In the genomic region with DNA sequence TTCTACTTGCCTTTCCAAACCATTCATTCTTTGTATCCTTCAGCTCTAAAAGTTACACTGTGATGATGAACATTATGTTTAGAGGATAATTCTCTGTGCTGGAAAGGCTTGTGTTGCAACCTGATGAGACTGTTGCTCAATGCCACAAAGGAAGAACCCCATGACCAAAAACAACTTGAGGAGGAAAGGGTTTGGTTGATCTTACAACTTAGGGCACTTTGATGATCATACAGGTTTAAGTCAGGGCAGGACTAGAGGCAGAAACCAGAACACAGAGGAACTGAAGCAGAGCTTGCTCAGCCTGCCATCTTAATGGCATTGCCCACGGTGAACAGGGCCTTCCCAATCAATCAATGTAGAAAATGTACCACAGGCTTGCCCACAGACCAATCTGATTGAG, we compare ENCODE assay signal across 42 mouse cellular contexts. TPM values are rescaled to one million over a fixed set of nuclear protein-coding genes. Genes with fewer than 3 reads are reported as not detected.
"Had no signal": no experiment of that assay in that cellular context is flagged by ENCODE, and none has a peak within 500 bp of the region (broad histone marks: within the 10 kb centered on the region; RNA-seq: fewer than 3 reads in every experiment).

No protein-coding gene starts in this region.

- H3K27me3 ChIP-seq: heart, embryonic 12.5 days; hindbrain, embryonic 12.5 days; intestine, embryonic 15.5 days; limb, embryonic 12.5 days; liver, embryonic 13.5 days; liver, embryonic 15.5 days had no signal

- DNase-seq: gastrocnemius, adult 2 months; gastrocnemius, postnatal 14 days; gastrocnemius, postnatal 36 days; heart, adult 18-20 months; heart, postnatal 10 days; heart, postnatal 4 days; kidney, adult 18-20 months; kidney, adult 8-10 months; kidney, postnatal 14 days; kidney, postnatal 36 days; liver; liver, embryonic 13.5 days had no signal

- H3K4me1 ChIP-seq: heart, embryonic 10.5 days; heart, embryonic 12.5 days; hindbrain, embryonic 10.5 days; hindbrain, embryonic 12.5 days; intestine, embryonic 15.5 days; limb, embryonic 10.5 days; limb, embryonic 12.5 days; liver, embryonic 13.5 days; liver, embryonic 15.5 days had no signal

- H3K4me2 ChIP-seq: heart, embryonic 12.5 days; hindbrain, embryonic 12.5 days; hindbrain, embryonic 14.5 days; intestine, embryonic 15.5 days; limb, embryonic 12.5 days; liver, embryonic 11.5 days; liver, embryonic 13.5 days; liver, embryonic 15.5 days had no signal

- H3K9ac ChIP-seq: heart, embryonic 12.5 days; hindbrain, embryonic 12.5 days; hindbrain, embryonic 14.5 days; intestine, embryonic 15.5 days; limb, embryonic 12.5 days; liver, embryonic 13.5 days; liver, embryonic 15.5 days had no signal

- H3K4me3 ChIP-seq: gastrocnemius, adult 2 months; heart, embryonic 10.5 days; heart, embryonic 12.5 days; hindbrain, embryonic 10.5 days; hindbrain, embryonic 12.5 days; intestine, embryonic 15.5 days; left cerebral cortex, adult 2 months; limb, embryonic 10.5 days; limb, embryonic 12.5 days; liver, embryonic 13.5 days; liver, embryonic 15.5 days had no signal

- H3K9me3 ChIP-seq: heart, embryonic 12.5 days; hindbrain, embryonic 12.5 days; intestine, embryonic 15.5 days; limb, embryonic 10.5 days; limb, embryonic 12.5 days; liver, embryonic 13.5 days; liver, embryonic 15.5 days had no signal

- H3K36me3 ChIP-seq: heart, embryonic 10.5 days; heart, embryonic 12.5 days; hindbrain, embryonic 10.5 days; hindbrain, embryonic 12.5 days; intestine, embryonic 15.5 days; limb, embryonic 10.5 days; limb, embryonic 12.5 days; liver, embryonic 13.5 days; liver, embryonic 15.5 days had no signal

- H3K27ac ChIP-seq: gastrocnemius, adult 2 months; heart, embryonic 10.5 days; hindbrain, embryonic 10.5 days; hindbrain, embryonic 12.5 days; hindbrain, embryonic 14.5 days; intestine, embryonic 15.5 days; kidney, postnatal 0 days; left cerebral cortex, adult 2 months; limb, embryonic 10.5 days; limb, embryonic 12.5 days; liver, embryonic 13.5 days; liver, embryonic 15.5 days had no signal

- ATAC-seq: hindbrain, embryonic 16.5 days; inflammation-experienced regulatory T-cells, adult 6 months; intestine, embryonic 15.5 days; intestine, postnatal 0 days had no signal

RNA-seq across cellular contexts. Expression of gene Vmn1r188, which starts 22.8 kb away (rescaled TPM):
- total RNA-seq: gastrocnemius, adult 2 months; gastrocnemius, postnatal 14 days; gastrocnemius, postnatal 36 days; heart, adult 18-20 months; heart, adult 8-10 months; heart, postnatal 10 days; heart, postnatal 25 days; heart, postnatal 4 days; layer of hippocampus, adult 18-20 months; layer of hippocampus, adult 8-10 months; layer of hippocampus, postnatal 10 days; layer of hippocampus, postnatal 25 days; left cerebral cortex, adult 2 months; left cerebral cortex, postnatal 14 days; left cerebral cortex, postnatal 36 days had no signal
- polyA plus RNA-seq: frontal cortex, adult 2 months; gonadal fat pad, adult 2 months; heart, embryonic 10.5 days; heart, embryonic 12.5 days; heart, embryonic 14.5 days; heart, embryonic 16.5 days; hindbrain, embryonic 10.5 days; hindbrain, embryonic 12.5 days; hindbrain, embryonic 14.5 days; hindbrain, embryonic 16.5 days; intestine, embryonic 15.5 days; intestine, postnatal 0 days; kidney, embryonic 14.5 days; kidney, postnatal 0 days; large intestine, adult 2 months; limb, embryonic 10.5 days; limb, embryonic 12.5 days; limb, embryonic 14.5 days; liver, embryonic 11.5 days; liver, embryonic 13.5 days; liver, embryonic 15.5 days had no signal
